Mouse (Mus musculus) R1 (cell line): Measurements from ENCODE around the gene Rnf166.
A peak's percentile ranks its signal among the peaks of the same experiment; 100 is the strongest.

ENCODE experiments used
- DNase-seq: peaks from one replicate; pipeline ENCODE4 v3.0.0-alpha.2; 2018; ENCODE audit warnings: low read depth, low spot score

The Rnf166 gene

GRCm38 (mm10) chr8:122469965-122470364 lies 5.9 kb downstream of the Rnf166 start:
- DNase-seq: no peak

- no peak for DNase-seq
Measured at GRCm38 (mm10) chr8:122469407-122469806, 6.5 kb downstream of the Rnf166 start.

DNA sequence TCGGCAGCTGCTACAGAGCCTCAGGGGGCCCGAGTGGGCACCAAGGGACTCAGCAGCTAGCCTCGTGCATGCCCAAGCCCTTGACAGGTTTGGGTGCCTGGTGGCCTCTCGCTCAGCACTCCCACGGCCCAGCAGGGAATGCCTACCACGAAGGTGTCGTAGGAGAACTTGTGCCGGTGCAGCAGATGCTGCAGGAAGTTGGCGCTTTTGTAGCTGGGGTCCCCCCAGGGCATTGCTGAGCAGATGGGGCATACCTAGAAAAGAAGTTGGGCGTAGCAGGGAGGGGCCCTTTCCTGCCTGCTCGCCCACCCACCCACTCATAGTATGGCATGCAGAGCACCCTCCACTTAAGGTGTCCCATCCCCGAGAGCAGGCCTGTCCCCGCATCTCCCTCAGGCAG lies 8.0 kb downstream of the Rnf166 start:
- DNase-seq: no peak

- DNase-seq: no peak
Measured at GRCm38 (mm10) chr8:122464985-122465384, 10.9 kb downstream of the Rnf166 start.

- no peak for DNase-seq
Measured at GRCm38 (mm10) chr8:122463651-122464640, 11.9 kb downstream of the Rnf166 start.

DNA sequence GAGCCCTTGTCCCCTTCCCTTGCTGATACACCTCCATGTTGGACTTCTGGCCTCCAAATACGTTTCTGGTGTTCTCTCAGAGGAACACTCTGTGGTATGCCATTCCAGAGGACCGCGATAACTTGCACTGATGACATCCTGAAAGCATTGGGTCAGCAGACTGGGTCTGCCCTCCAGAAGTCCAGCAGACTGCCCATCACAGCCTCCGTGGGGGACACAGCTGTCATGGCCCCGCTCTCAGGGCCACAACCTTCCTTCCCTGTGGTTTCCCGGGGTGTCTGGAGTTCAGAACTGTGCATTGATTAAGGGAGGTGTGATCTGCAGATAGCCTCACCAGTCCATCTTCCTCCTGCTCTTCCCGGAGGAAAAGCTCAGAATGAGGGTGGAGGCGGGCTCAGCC lies 13.4 kb downstream of the Rnf166 start:
- no peak for DNase-seq

GRCm38 (mm10) chr8:122461473-122462148 lies 14.3 kb downstream of the Rnf166 start:
- peak; percentile 77 for DNase-seq

DNA sequence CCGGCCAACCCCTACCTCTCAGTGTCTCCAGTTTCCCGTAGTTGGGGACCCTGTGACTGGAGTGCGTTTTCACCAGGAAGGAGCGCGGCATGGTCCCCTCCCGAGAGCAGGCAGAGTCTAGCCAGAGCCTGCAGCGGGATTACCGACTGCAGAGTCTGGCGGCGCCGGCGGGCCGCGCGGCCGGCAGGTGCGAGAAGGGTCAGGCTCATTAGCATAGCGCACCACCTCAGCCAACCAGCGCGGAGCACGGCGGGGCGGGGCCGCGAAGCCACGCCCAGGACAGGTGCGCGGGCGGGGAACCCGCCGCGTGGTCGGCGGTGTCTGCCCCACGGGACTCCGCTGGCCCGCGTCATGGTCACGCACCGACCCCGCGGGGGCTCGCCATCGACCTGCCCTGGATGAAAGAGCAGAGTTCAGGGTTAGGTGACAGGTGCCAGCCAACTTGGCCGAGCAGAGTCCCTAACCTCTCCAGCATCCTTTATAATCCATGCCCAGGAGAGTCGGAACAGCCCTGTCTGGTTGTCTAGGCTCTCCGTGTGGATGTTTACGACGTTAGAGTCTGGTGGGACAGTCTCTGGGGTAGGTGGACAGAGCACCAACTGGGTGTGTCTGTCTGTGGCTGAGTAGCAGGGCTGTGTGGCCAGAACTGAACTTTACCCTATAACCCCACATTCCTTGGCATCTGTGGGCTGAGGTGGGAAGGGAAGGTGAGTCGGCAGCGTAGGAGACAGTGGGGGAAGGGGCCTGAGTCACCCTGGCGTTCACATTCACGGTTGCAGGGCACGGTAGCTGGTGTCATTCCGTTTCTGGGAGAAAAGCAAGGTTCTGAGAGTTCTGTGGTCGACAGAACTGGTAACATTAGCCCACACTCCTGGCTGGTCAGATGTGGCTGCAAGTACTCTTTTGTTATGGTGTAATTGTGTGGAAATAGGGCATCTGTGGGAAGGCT lies 15.1 kb downstream of the Rnf166 start, which contains the start of gene Snai3:
Gene Snai3 (minus strand): TSS at position 210 of the 949 bp plus-strand sequence.
- DNase-seq: peak; percentile 76

DNA sequence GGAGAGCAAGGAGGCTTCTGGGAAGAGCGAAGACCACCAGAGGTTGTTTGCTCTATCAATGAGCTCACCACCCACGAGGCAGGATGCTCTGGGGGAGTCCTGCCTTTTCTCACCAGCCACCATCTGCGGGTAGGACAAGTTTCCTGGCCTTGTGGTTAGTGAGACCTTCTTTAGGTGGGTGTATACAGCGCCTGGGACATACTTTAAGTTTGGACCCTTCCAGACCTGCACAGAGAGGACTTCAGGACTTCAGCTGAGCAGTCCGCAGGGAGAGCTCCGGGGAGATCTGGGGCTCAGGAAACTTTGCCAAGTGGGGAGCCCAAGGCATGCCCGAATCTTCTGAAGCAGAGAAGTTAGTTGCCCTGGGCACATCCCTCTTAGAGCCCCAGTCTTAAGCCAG lies 15.9 kb downstream of the Rnf166 start:
- DNase-seq: no peak

DNA sequence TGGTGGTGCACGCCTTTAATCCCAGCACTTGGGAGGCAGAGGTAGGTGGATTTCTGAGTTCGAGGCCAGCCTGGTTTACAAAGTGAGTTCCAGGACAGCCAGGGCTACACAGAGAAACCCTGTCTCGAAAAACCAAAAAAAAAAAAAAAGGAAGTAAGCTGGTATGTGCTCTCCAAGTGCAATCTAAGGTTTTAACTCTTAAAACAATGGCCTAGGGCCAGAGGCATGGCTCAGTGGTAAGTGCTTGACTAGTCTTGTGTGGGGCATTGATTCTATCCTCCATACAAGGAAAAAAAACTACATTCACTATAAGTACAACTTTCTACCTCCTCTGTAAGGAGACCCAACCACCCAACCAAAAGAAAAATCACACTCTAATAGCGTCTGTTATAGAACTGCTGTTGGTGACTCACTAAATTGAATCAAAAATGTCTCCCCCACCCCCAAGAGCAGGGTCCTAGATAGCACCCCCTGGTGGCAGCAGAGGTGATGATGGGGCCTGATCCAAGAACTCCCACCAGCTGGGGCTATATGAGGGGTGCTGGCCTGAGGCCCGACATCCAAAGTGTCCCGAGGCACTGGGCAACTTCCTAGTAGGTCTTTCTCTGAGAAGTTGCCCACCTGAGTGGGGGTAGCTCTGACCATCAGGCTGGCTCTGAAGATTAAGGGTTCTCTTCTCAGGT lies 16.5 kb downstream of the Rnf166 start:
- DNase-seq: peak; percentile 70

GRCm38 (mm10) chr8:122457171-122457570 lies 18.7 kb downstream of the Rnf166 start:
- DNase-seq: no peak

GRCm38 (mm10) chr8:122454409-122454808 lies 21.5 kb downstream of the Rnf166 start:
- no peak for DNase-seq

DNA sequence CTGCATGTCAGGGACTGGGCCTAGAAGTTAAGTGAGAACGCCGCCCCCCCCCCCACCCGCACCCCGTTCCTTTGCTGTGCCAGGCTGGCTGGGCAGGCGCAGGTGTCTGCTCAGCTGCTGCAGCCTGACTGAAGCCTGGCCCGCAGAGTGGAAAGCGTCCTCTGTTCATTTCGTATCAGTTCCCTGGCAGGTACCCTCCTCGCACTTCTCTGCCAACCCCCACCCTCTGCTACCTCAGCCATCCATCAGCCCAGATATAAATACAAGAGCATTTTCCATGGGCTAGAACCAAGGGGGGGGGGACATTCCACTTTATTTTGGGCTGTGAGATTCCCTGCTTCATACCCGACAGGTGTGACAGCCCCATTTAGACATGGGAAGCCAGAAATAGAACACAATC lies 23.7 kb downstream of the Rnf166 start:
- DNase-seq: no peak

DNA sequence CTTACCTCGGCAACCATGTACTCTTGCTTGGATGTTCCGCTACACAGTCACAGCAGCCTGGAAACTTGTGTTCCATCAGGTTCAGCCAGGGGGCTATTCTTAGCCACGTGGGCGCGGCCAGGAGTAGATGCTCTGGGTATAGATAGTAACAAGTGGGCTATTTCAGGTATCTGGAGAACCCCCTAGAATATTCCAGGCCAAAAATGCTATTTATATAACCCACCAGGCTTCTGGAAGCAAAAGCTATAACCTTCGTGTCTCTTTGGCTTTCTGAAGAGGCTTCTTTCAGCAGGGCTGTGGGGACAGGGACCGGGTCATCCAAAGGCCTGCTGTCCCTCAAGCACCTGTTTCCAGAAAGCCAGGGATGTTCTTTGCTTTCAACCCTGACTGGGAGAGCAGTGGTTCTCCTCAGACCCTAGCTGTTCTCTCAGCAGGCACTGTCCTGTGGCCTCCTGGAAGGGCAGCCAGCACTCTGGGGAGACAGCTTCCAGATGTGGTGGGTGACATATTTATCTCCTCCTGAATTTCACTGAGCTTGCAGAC lies 24.6 kb downstream of the Rnf166 start:
- DNase-seq: no peak

DNA sequence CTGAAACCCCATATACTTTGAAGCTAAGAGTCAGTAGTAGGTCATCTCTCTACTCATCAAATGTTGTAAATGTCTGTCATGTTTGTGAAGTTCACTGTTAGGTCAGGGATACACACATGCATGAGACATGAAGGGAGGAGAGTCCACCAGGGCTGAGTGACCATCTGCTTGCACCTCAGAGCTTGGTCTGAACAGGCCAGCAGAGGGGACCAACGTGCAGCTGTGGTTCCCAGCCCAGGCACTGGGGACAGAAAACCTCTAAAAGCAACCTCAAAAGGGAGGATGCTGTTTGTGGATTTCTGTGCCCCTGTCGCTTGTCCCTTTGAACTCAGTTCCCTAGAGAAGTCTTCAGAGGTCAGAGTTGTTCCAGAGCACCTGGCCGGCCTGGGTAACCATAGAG lies 30.7 kb downstream of the Rnf166 start:
- DNase-seq: no peak

DNA sequence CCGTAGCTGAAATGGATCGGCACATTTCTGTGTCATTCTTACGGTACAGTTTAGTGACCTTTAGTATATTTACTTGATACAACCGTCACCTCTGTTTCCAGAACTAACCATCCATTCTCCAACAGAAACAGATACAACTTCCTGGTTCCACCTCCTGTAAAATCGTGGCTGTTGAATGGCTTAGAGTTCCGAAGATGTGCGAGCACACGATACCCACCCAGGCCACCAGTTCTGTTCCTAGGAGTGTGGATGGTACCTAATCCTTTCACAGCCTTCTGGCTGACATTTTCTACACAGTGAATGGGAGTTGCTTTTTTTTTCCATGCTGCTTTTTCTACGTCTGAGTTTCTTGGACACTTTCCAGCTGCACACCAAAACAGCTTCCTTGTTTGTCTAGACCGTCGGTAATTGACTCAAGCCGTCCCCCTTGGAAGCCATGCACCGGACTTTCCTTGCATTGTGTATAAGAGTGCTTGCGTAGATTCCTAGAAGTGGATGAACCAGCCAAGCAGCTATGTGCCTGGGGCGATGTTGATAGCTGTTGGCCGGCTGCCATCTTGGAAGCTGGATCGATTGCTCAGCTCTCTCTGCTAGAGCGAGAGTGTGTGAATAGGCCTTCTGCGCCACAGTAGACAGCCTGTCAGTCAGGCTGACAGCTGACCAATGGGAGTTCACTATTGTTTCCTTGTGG lies 31.7 kb downstream of the Rnf166 start:
- peak; percentile 91 for DNase-seq

- DNase-seq: peak; percentile 99
Measured at GRCm38 (mm10) chr8:122443262-122444006, 32.4 kb downstream of the Rnf166 start, which contains the start of gene Mvd. Mvd (minus strand) TSS chr8:122443422.

DNA sequence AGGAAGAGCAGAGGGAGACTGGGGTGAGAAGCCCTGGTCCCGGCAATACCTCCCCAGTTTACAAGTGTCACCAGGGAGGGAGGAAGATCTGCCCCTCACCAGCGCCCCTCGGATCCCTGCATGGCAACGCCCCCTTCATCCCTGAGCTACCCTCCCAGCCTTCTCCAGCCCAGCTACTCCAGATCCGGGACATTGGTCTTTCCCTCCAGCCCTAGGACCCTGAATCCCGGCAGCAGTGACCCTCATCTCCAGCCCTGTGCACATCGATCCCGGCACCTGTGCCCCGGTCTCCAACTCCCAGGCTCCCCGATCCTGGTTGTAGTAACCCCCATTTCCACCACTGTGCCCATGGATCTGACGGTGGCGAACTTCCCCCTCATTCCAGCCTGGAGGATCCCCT lies 33.1 kb downstream of the Rnf166 start:
- peak; percentile 40 for DNase-seq

DNA sequence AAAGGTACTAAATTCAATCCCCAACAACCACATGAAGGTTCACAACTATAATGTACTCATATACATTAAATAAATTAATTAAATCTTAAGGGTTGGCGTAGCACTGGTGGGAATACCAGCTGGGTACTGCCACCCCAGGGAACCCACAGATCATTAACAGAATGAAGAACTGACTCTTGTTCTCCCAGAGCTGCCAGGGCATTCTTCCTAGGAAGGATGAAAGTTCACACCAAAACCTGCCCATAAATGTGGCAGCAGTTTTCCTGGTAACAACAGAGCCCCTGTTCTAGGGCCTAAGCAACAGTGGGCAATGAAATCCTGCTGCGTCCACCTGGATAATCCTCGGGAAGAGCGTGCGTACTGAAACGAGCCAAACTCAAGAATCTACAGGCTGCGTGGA lies 33.5 kb downstream of the Rnf166 start:
- no peak for DNase-seq
